Mouse (Mus musculus) lung, adult 2 months (tissue): ENCODE measurements at regions not wholly inside any gene's neighbourhood (a gene's known extent, or its start where the extent isn't known, plus 50 kb on each side); places are given as distances from the start of the nearest gene placed in this dataset.
"Not testable (repeated sequence)": the region's sequence is repeated elsewhere in the genome, so short reads cannot be mapped to it uniquely, and the experiment has no call there.

Source experiments
- CTCF ChIP-seq: fragments of 200-500 bp; IDR thresholded peaks from 2 replicates; pipeline ENCODE4 v1.5.1; 2011; ENCODE audit warnings: mild to moderate bottlenecking, low read length, control low read depth; ENCODE audit not compliant: insufficient read depth
- POLR2A ChIP-seq: fragments of 200-500 bp; IDR thresholded peaks from 2 replicates; pipeline ENCODE4 v1.6.1; 2011; ENCODE audit warnings: low read depth, mild to moderate bottlenecking, control low read depth, low read length, borderline replicate concordance; ENCODE audit errors: extremely low read depth

- not testable (repeated sequence) for TF ChIP-seq CTCF, POLR2A
Measured at GRCm38 (mm10) chr5:105356393-105356792, 59.2 kb upstream of the Lrrc8b start.
